Mouse (Mus musculus): ENCODE measurements around the gene Smim5. TPM values are rescaled to one million over a fixed set of nuclear protein-coding genes. Genes with fewer than 3 reads are reported as not detected.
A peak's percentile ranks its signal among the peaks of the same experiment; 100 is the strongest.

Smim5 gene
- polyA plus RNA-seq, 1 experiment from 2014 or later = 1.6 TPM

GRCm38 (mm10) chr11:115878071-115878470 lies 21.7 kb upstream of the Smim5 start:
- Histone ChIP-seq H3K27ac (replicated peaks) (no peak overlapping the region), H3K9me3 (replicated peaks) (no peaks in the 10 kb centered on the region), H3K4me3 (no peak overlapping the region), H3K27me3 (ENCODE audit: low read depth, poor library complexity, severe bottlenecking) (peaks cover 5% of the 10 kb centered on the region), H3K4me1 (peaks cover 3% of the 10 kb centered on the region; the same call in 1 of the 2 replicates), H3K36me3 (no peaks in the 10 kb centered on the region)
- 80% methylated on average over 8 of the region's 8 CpGs for WGBS
- DNase-seq (ENCODE audit: low spot score) = no peak

GRCm38 (mm10) chr11:115881002-115881401 lies 18.8 kb upstream of the Smim5 start:
- Histone ChIP-seq H3K36me3 (no peaks in the 10 kb centered on the region), H3K4me3 (no peak overlapping the region), H3K27ac (replicated peaks) (no peak overlapping the region), H3K9me3 (replicated peaks) (no peaks in the 10 kb centered on the region), H3K4me1 (peaks cover 8% of the 10 kb centered on the region), H3K27me3 (ENCODE audit: low read depth, poor library complexity, severe bottlenecking) (peaks cover 20% of the 10 kb centered on the region)
- WGBS = 23% methylated on average over 5 of the region's 5 CpGs
- peak; percentile 61 for DNase-seq (ENCODE audit: low spot score)

GRCm38 (mm10) chr11:115883251-115883650 lies 16.5 kb upstream of the Smim5 start:
- no peaks in the 10 kb centered on the region for H3K9me3 ChIP-seq (replicated peaks)
- 33% methylated on average over 17 of the region's 17 CpGs for WGBS
- H3K36me3 ChIP-seq = no peaks in the 10 kb centered on the region
- peaks cover 5% of the 10 kb centered on the region; the same call in 1 of the 2 replicates for H3K4me1 ChIP-seq
- H3K4me3 ChIP-seq = no peak overlapping the region
- no peak for DNase-seq (ENCODE audit: low spot score)
- peaks cover 20% of the 10 kb centered on the region for H3K27me3 ChIP-seq (ENCODE audit: low read depth, poor library complexity, severe bottlenecking)
- H3K27ac ChIP-seq (replicated peaks) = no peak overlapping the region

- Histone ChIP-seq H3K9me3 (replicated peaks) (no peaks in the 10 kb centered on the region), H3K36me3 (no peaks in the 10 kb centered on the region), H3K4me3 (no peak overlapping the region), H3K27ac (replicated peaks) (no peak overlapping the region), H3K4me1 (peaks cover 5% of the 10 kb centered on the region), H3K27me3 (ENCODE audit: low read depth, poor library complexity, severe bottlenecking) (peaks cover 20% of the 10 kb centered on the region)
- 92% methylated on average over 3 of the region's 3 CpGs for WGBS
- no peak for DNase-seq (ENCODE audit: low spot score)
These were observed 15.4 kb upstream of the Smim5 start for GRCm38 (mm10) chr11:115884361-115884760.

- no peaks in the 10 kb centered on the region for H3K36me3 ChIP-seq
- H3K27ac ChIP-seq (replicated peaks) = no peak overlapping the region
- H3K4me3 ChIP-seq = no peak overlapping the region
- no peak for DNase-seq (ENCODE audit: low spot score)
- no peaks in the 10 kb centered on the region for H3K9me3 ChIP-seq (replicated peaks)
- H3K27me3 ChIP-seq (ENCODE audit: low read depth, poor library complexity, severe bottlenecking) = peaks cover 20% of the 10 kb centered on the region
- 75% methylated on average over 11 of the region's 11 CpGs for WGBS
- H3K4me1 ChIP-seq = peaks cover 8% of the 10 kb centered on the region
These were observed 14.5 kb upstream of the Smim5 start for GRCm38 (mm10) chr11:115885281-115885680.

- Histone ChIP-seq H3K27me3 (ENCODE audit: low read depth, poor library complexity, severe bottlenecking) (peaks cover 20% of the 10 kb centered on the region), H3K27ac (replicated peaks) (no peak overlapping the region), H3K4me3 (no peak overlapping the region), H3K9me3 (replicated peaks) (no peaks in the 10 kb centered on the region), H3K36me3 (no peaks in the 10 kb centered on the region), H3K4me1 (peaks cover 8% of the 10 kb centered on the region)
- 88% methylated on average over 11 of the region's 11 CpGs for WGBS
- DNase-seq (ENCODE audit: low spot score) = no peak
These were observed 13.3 kb upstream of the Smim5 start for GRCm38 (mm10) chr11:115886446-115886845.

GRCm38 (mm10) chr11:115888020-115888419 lies 11.7 kb upstream of the Smim5 start:
- 85% methylated on average over 5 of the region's 5 CpGs for WGBS
- H3K4me3 ChIP-seq = no peak overlapping the region
- no peak overlapping the region for H3K27ac ChIP-seq (replicated peaks)
- no peak for DNase-seq (ENCODE audit: low spot score)
- H3K4me1 ChIP-seq = peaks cover 11% of the 10 kb centered on the region
- H3K36me3 ChIP-seq = peaks cover 11% of the 10 kb centered on the region
- peaks cover 15% of the 10 kb centered on the region for H3K27me3 ChIP-seq (ENCODE audit: low read depth, poor library complexity, severe bottlenecking)
- no peaks in the 10 kb centered on the region for H3K9me3 ChIP-seq (replicated peaks)

GRCm38 (mm10) chr11:115889159-115889558 lies 10.6 kb upstream of the Smim5 start:
- Histone ChIP-seq H3K9me3 (replicated peaks) (no peaks in the 10 kb centered on the region), H3K36me3 (peaks cover 23% of the 10 kb centered on the region), H3K4me3 (no peak overlapping the region), H3K27me3 (ENCODE audit: low read depth, poor library complexity, severe bottlenecking) (peaks cover 3% of the 10 kb centered on the region), H3K4me1 (peaks cover 7% of the 10 kb centered on the region), H3K27ac (replicated peaks) (no peak overlapping the region)
- DNase-seq (ENCODE audit: low spot score) = no peak
- 88% methylated on average over 6 of the region's 6 CpGs for WGBS

GRCm38 (mm10) chr11:115892213-115892612 lies 7.6 kb upstream of the Smim5 start:
- no peak overlapping the region for H3K4me3 ChIP-seq
- no peak for DNase-seq (ENCODE audit: low spot score)
- H3K27ac ChIP-seq (replicated peaks) = 0 out of 2 replicates have a peak overlapping the region, but pooled peaks have one; percentile 33
- no peaks in the 10 kb centered on the region for H3K27me3 ChIP-seq (ENCODE audit: low read depth, poor library complexity, severe bottlenecking)
- peaks cover 7% of the 10 kb centered on the region for H3K4me1 ChIP-seq
- no peaks in the 10 kb centered on the region for H3K9me3 ChIP-seq (replicated peaks)
- H3K36me3 ChIP-seq = peaks cover 52% of the 10 kb centered on the region
- WGBS = 58% methylated on average over 6 of the region's 6 CpGs

- H3K9me3 ChIP-seq (replicated peaks) = no peaks in the 10 kb centered on the region
- WGBS = 91% methylated on average over 9 of the region's 9 CpGs
- peaks cover 7% of the 10 kb centered on the region for H3K4me1 ChIP-seq
- peaks cover 57% of the 10 kb centered on the region for H3K36me3 ChIP-seq
- no peak for DNase-seq (ENCODE audit: low spot score)
- no peak overlapping the region for H3K4me3 ChIP-seq
- no peak overlapping the region for H3K27ac ChIP-seq (replicated peaks)
- no peaks in the 10 kb centered on the region for H3K27me3 ChIP-seq (ENCODE audit: low read depth, poor library complexity, severe bottlenecking)
These were observed 6.7 kb upstream of the Smim5 start for GRCm38 (mm10) chr11:115893071-115893470.

GRCm38 (mm10) chr11:115894755-115895520 lies 4.8 kb upstream of the Smim5 start:
- Histone ChIP-seq H3K4me3 (no peak overlapping the region), H3K4me1 (peaks cover 20% of the 10 kb centered on the region), H3K27ac (replicated peaks) (no peak overlapping the region), H3K9me3 (replicated peaks) (no peaks in the 10 kb centered on the region), H3K36me3 (peaks cover 57% of the 10 kb centered on the region), H3K27me3 (ENCODE audit: low read depth, poor library complexity, severe bottlenecking) (no peaks in the 10 kb centered on the region)
- no peak for DNase-seq (ENCODE audit: low spot score)
- 75% methylated on average over 14 of the region's 14 CpGs for WGBS

GRCm38 (mm10) chr11:115898446-115898845 lies 1.3 kb upstream of the Smim5 start:
- Histone ChIP-seq H3K9me3 (replicated peaks) (no peaks in the 10 kb centered on the region), H3K27me3 (ENCODE audit: low read depth, poor library complexity, severe bottlenecking) (no peaks in the 10 kb centered on the region), H3K27ac (replicated peaks) (0 out of 2 replicates have a peak overlapping the region, but pooled peaks have one; percentile 28), H3K36me3 (peaks cover 41% of the 10 kb centered on the region), H3K4me3 (no peak overlapping the region), H3K4me1 (peaks cover 46% of the 10 kb centered on the region)
- 91% methylated on average over 7 of the region's 7 CpGs for WGBS
- no peak for DNase-seq (ENCODE audit: low spot score)

- WGBS = 23% methylated on average over 4 of the region's 4 CpGs
- peaks cover 49% of the 10 kb centered on the region for H3K4me1 ChIP-seq
- DNase-seq (ENCODE audit: low spot score) = peak; percentile 53
- peak overlapping the region; percentile 10; the same call in 1 of the 2 replicates for H3K27ac ChIP-seq (replicated peaks)
- H3K36me3 ChIP-seq = peaks cover 37% of the 10 kb centered on the region
- H3K9me3 ChIP-seq (replicated peaks) = no peaks in the 10 kb centered on the region
- no peaks in the 10 kb centered on the region for H3K27me3 ChIP-seq (ENCODE audit: low read depth, poor library complexity, severe bottlenecking)
- H3K4me3 ChIP-seq = no peak overlapping the region
These were observed 880 bp upstream of the Smim5 start for GRCm38 (mm10) chr11:115898886-115899285.

All from midbrain, embryonic 10.5 days (tissue).